Mouse (Mus musculus): ENCODE data around the gene Itpr3.

The Itpr3 gene

DNA sequence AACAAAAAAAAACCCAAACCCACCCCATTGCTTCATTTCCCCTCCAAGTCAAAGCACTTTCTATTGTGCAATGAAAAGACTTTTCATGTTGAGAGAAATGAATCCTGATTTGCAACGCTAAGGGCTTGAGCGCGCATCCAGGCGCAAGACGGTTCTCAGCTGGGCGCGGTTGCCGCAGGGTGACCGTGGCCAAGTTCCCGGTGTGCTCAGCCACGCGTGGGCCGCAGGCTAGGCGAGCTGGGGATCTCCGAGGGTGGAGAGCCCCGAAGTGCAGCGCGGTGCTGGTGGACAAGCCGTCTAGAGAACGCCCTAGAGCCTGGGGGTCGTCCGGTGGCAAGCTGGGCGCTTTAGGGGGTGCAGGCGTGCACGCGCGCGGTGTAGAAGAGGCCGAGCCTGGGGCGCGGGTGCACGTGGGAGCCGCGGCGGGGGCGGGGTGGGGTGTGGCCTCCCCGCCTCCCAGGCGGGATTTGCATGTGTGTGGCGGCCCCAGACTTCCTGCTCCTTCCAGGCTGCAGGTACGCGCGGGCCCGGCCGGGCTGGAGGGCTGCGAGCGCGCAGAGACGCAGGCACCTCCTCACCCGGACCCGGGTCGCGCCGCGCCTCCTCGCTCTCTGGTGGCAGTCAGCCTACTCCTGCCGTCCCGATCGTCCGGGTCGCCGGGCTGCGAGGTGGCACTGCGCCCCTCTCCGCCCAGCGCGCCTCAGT lies at the start of gene Itpr3:
Itpr3 (plus strand) TSS at position 493 of the 705 bp plus-strand sequence.
- DNase-seq (ENCODE audit: low spot score in 2 of 2): no peak

DNA sequence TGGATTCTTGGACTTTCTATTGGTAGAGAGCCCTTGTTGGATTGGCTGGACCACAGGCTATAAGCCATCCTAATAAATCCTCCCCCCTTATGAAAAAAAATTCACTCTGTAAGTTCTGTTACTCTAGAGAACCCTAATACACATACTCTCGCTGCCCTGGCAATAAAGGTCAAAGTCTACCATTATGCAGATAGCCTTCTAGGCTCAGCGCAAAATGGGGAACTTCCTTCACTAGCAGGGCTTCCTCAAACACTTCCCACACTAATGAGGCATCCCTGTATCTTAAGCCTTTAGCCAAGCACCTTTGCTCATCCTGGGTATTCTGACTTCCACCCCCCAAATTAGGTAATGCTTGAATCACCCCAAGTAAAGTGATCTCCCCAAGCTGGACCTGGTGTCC lies 48.8 kb upstream of the Itpr3 start:
- DNase-seq (ENCODE audit: low spot score in 2 of 2): no peak

GRCm38 (mm10) chr17:27011167-27011566 lies 45.9 kb upstream of the Itpr3 start:
- no peak for DNase-seq (ENCODE audit: low spot score in 2 of 2)

DNA sequence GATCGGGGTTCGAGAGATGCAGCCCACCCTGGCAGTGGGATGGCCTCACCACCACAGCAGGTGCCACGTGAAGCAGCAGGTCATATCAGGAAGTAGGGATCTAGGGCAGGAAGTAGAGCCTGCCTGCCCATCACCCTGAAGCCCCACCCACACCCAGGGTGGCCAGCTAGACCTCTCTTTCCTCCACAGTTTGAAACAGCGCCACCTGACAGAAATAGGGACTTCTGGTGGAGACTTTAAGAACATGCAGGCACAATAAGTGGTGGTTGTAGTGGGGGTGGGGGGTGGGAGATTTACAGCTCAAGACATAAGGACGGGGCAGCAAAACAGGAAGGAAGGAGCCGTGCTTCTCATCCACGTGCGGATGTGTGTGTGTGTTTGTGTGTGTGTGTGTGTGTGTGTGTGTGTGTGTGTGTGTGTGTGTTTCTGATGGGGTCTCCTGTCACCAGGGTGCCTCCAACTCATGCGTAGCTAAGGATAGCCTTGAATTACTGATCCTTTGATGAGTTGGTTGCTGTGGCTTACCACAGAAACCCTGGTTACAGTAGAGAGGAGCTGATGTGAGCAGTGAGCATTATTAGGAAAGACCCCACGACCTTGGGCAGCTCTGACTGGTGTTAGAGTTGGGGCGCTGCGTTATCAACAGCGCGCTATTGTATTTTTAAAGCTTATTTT lies 45.0 kb upstream of the Itpr3 start:
- no peak for DNase-seq (ENCODE audit: low spot score in 2 of 2)

DNA sequence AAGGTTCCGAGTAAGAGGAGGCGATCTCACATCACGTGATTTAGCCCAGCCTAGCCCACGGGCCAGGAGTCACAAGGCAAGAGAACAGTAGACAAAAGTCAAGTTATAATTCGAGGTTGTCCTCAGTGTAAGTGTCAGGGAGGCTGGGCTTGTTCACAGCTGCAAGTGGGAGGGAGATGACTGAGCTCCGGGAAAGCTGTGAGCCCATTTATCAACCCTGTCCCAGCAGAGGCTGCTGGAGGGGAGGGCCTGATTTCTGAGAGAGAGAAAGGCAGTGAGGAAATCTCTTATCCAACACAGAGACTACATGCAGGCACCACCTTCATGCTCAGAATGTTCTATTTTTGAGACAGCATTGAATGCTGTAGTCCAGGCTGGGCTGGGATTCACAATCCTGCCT lies 44.2 kb upstream of the Itpr3 start:
- DNase-seq (ENCODE audit: low spot score in 2 of 2): no peak

DNA sequence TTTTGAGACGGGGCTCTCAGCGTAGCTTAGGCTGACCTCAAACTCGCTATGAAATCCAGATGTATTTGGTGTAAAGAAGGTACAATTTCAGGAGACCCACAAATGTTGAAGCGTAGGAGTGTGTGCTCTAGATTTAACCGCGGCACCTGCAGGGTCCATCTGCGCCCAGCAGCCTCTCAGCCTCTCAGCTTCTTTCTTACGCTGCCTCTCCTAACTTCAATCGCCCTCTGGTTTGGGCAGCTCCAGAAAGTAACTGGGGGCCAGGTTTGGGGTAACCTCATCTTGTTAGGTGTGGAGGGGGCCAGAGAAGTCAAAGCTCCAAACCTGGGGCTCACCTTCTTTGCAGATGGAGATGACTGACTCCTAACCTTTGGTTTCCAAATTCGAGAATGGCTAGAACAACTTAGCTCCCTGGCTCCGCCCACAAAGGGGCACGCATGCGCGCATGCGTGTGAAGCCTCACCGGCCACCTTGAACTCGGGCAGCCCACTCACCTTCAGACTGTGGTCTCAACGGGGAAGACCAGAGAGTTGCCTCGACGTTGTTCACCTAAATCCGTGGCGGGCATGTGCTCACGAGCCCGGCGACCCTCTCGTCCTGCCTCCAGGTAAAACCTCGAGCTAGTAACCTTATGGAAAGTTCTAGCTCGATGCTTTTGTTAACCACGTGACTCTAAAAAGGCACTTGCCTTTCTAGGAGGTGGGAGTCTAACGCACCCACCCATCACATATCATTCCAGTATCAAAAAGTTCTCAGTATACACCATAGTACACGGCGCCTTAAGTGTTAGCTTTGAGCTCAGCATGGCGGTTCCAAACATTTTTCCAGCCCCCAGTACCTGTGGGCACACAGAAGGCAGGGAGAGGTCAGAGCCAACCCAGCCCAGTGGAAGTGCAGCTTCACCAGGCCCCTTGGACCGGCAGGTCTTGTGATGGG lies 39.3 kb upstream of the Itpr3 start:
- DNase-seq (ENCODE audit: low spot score in 2 of 2): peak; percentile 69 to 75

DNA sequence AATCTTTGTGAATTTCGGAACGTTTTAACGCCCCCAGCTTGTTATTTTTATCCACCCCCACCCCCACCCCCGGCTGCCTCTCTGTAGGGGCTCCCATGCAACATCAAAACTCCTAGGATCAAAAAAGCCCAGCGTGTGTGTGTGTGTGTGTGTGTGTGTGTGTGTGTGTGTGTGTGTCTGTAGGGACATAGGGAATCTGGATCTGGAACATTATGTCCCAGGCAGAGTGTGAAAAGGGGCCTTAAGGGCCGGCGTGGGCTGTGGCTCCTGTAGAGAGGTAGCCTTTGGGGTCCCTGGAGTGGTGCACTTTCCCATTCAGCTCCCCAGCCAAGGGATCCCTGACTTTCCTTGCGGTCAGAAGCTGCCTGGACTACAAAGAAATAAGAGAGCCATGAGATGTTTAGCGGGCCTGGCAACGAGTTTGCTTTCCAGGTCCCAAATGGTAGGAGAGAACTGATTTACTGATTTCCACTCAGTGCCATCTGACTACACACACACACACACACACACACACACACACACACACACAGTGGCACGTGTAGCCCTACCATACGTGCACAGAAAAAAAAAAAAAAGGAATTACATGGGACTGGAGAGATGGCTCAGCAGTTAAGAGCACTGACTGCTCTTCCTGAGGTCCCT lies 38.4 kb upstream of the Itpr3 start:
- DNase-seq (ENCODE audit: low spot score in 2 of 2): no peak

DNA sequence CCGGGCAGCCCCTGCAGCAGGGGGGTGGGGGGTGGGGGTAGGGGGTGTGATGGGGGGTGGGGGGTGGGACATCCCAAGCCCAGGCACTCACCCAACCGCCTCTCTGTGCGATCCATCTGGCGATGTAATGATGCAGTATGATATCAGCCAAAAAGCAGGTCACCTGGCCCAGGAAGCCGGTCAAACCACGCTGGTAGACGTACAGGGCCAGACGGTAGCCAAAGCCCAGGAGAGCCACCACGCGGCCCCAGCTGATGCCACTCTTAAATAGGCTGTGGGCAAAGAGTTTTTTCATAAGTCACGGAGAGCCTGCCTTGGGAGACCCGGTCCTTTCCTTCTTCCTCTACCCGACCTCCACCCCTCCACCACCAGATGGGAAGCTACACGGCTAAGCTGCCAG lies 36.0 kb upstream of the Itpr3 start:
- no peak for DNase-seq (ENCODE audit: low spot score in 2 of 2)

DNA sequence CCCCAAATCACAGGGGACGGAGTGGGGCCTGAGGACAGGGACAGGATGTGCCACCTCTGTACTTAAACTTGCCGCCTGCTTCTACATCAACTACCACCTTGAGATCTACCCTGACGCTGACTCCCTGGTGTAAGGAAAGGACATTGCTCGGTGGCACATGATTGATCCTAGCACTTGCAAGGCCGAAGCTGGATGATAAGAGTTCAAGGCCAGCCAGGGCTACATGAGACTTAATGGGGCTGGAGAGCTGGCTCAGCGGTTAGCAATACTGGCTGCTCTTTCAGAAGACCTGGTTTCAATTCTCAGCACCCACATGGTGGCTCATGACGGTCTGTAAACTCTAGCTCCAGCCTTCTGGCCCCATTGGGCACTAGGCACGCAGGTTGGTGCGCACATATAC lies 35.4 kb upstream of the Itpr3 start:
- DNase-seq (ENCODE audit: low spot score in 2 of 2): no peak

- DNase-seq (ENCODE audit: low spot score in 2 of 2): no peak
Measured at GRCm38 (mm10) chr17:27023342-27023741, 33.8 kb upstream of the Itpr3 start.

- no peak for DNase-seq (ENCODE audit: low spot score in 2 of 2)
Measured at GRCm38 (mm10) chr17:27025326-27025902, 31.7 kb upstream of the Itpr3 start.

DNA sequence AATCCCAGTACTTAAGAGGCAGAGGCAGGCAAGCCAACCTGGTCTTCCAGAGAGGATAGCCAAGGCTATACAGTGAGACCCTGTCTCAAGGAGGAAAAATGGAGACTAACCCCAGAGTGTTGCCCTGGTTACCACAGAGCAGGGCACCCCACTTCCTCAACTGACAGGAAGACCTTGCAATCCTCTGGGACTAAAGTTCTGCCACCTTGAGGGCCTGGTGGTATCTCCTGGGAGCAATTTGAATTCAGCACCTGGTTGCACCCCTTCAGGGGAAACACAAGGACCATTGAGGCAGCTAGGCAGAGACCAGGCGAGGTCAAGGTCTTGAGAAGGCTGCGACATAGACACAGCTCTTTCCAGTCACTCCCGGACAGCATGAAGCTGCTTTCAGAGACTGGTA lies 31.2 kb upstream of the Itpr3 start:
- DNase-seq (ENCODE audit: low spot score in 2 of 2): no peak

DNA sequence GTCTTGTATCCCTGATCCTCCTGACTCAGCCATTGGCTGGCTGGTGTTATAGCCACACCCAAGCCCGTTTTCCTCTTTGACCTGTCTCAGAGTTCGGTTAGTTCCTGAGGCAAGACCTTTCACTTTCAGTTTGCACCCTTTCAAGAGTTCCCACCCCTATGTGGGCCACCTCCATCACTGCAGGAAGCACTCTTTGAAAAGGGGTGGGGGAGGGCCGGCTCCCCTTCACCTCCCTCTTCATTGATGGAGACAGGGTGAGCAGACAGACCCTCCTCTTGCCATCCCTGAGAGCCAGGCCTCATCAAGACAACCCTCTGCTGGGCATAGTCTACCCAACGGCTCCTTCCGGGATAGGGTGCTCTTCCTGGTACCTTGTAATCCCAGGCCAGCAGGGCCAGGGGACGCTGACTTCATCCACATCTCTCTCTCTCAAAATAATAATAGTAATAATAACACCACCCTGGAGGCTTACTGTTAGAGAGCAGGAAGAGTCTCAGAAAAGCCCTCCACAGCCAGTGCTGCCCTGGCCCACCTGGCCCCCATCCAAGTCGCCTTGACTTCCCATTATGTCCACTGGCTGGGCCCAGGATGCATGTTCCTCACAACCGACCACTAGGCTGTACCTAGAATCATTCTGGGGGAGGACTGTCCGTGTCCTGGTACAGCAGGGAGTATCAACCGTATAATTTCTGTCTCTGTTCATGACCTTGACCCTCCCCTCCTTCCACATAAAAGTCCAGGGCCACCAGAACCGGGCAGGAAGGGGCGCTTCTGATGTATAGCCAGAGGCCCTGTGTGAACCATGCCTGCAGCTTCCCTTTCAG lies 29.4 kb upstream of the Itpr3 start:
- peak in 1 of 2 experiments; percentile 42 for DNase-seq (ENCODE audit: low spot score in 2 of 2)

- peak; percentile 82 to 86 for DNase-seq (ENCODE audit: low spot score in 2 of 2)
Measured at GRCm38 (mm10) chr17:27028284-27028795, 28.8 kb upstream of the Itpr3 start.

GRCm38 (mm10) chr17:27028909-27029308 lies 28.2 kb upstream of the Itpr3 start, which contains the start of gene Bak1:
Gene Bak1 (minus strand): TSS chr17:27029009.
- no peak for DNase-seq (ENCODE audit: low spot score in 2 of 2)

DNA sequence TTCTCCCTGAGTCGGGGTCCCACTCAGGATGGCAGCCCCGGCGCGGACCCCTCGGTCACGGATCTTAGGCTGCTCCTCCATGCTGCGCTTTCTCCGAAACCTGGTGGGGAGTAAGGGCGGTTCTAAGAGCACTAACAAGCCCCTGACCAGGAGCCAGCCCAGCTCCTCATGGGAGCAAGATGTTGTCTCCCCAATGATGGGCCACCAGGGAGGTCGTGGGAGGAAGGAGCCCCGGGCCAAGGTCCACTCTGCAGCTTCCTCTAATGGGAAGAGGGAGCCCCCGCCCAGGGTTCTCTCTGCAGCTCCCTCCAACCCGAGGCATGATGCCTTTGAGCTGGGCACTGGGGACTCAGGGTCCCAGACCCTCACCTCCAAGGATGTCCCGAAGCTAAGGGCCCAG lies 27.7 kb upstream of the Itpr3 start:
- no peak for DNase-seq (ENCODE audit: low spot score in 2 of 2)

DNA sequence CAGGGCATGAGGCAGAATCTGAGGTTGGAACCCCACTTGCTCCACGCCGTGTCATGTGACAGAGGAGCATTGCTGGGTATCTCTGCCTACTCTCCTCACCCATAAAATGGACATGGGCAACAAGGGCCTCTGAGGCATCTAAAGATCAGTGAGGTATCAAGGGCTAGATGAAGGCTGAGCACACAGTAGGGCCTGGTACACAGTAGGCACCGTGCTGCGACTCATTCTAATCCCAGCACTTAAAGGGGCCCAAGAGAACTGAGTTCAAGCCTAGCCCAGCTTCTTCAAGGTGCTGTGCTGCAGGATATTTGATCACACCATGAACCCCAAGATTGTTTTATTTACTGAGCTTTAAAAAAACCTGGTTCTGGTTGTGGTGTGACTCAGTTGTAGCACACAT lies 26.2 kb upstream of the Itpr3 start:
- no peak for DNase-seq (ENCODE audit: low spot score in 2 of 2)

GRCm38 (mm10) chr17:27032328-27032727 lies 24.8 kb upstream of the Itpr3 start:
- no peak for DNase-seq (ENCODE audit: low spot score in 2 of 2)

DNA sequence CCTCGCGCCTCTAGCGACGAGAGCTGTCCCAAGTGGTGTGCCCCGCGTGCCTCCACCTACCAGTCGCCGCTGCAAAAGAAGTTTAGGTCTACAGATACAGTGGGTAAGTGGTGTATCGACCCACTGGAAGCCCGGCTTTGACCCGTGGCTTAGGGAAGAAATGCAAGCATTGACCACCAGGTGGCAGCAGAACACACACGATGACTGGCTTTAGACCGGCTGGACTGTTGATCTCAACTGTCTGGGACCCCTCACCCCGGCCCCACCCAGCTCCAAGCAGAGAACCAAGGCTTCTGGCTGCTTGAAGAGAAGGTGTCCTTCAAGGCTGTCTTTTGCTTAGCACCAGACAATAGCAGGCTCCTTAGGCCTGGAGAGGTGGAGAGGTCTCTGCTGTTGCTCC lies 24.2 kb upstream of the Itpr3 start:
- DNase-seq (ENCODE audit: low spot score in 2 of 2): peak in 1 of 2 experiments; percentile 74

- DNase-seq (ENCODE audit: low spot score in 2 of 2): no peak
Measured at GRCm38 (mm10) chr17:27036465-27036864, 20.6 kb upstream of the Itpr3 start.

Measured in frontal cortex, postnatal 14 days (tissue).